Mouse (Mus musculus): ENCODE measurements around the gene Cyp2d22. TPM values are rescaled to one million over a fixed set of nuclear protein-coding genes. Genes with fewer than 3 reads are reported as not detected.
"Not testable (repeated sequence)": the region's sequence is repeated elsewhere in the genome, so short reads cannot be mapped to it uniquely, and the experiment has no call there.

Gene Cyp2d22
- polyA plus RNA-seq, 1 experiment = 1.1 TPM

DNA sequence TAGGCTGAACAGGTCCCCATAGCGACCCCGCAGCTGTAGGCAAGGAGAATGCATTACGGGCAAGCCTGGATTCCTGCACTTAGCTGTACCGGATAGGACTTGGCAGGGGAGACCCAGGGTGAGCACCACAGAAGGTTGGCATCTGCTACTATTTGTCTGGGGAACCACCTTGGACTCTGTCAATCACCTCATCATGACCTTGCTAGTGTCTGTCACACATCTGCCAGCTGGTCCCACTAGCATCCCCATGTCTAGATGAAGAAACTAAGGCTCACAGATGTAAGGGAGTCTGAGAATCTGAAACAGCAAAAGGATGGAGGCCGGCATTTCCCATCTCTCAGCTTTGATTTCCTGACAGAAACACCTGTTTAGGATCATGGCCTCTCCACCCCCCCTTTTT is 5.6 kb downstream of the Cyp2d22 start:
- Histone ChIP-seq H3K9me3 (replicated peaks; ENCODE audit: control insufficient read depth, insufficient read depth, low read length, poor library complexity, severe bottlenecking) (no peaks in the 10 kb centered on the region), H3K27me3 (ENCODE audit: control insufficient read depth, insufficient read depth, low read length, poor library complexity, severe bottlenecking) (no peaks in the 10 kb centered on the region)

DNA sequence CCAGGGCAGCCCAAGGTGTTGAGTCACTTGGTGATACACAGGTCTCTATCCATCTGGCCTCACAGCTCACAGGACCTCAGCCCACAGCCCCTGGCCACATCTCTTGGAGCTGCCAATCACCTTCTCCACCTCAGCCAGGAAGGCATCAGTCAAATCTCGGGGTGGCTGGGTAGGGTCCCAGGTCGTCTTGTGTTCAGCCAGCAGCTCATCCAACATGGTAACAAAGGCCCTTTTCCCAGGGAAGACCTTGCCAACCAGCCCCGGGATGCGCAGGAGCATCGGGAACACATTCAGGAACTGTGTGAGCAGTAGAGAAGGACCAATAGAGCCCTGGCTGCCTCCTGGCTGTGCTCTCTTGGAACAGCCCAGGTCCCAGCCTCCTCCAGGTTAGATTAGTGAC is 7.1 kb downstream of the Cyp2d22 start:
- TF ChIP-seq CTCF (IDR thresholded peaks at IDR 0.05; ENCODE audit: low read depth, low read length) (no peak), POLR2A (IDR thresholded peaks at IDR 0.05; ENCODE audit: insufficient read depth, low read length) (no peak), EP300 (IDR thresholded peaks at IDR 0.05; ENCODE audit: insufficient read depth, low read depth, low read length) (no peak)
- Histone ChIP-seq H3K9ac (ENCODE audit: low read depth, poor library complexity, severe bottlenecking) (no peak overlapping the region), H3K9me3 (replicated peaks; ENCODE audit: control insufficient read depth, insufficient read depth, low read length, poor library complexity, severe bottlenecking) (no peaks in the 10 kb centered on the region), H3K4me1 (ENCODE audit: control insufficient read depth, insufficient read depth, low read length) (no peaks in the 10 kb centered on the region), H3K4me3 (ENCODE audit: low read depth, low read length) (no peak overlapping the region), H3K36me3 (ENCODE audit: control insufficient read depth, insufficient read depth, low read length, poor library complexity, severe bottlenecking) (no peaks in the 10 kb centered on the region), H3K27me3 (ENCODE audit: control insufficient read depth, insufficient read depth, low read length, poor library complexity, severe bottlenecking) (no peaks in the 10 kb centered on the region), H3K27ac (ENCODE audit: insufficient read depth, low read length) (no peak overlapping the region)

More for the DNA sequence above, 5.6 kb downstream of the Cyp2d22 start:
- Histone ChIP-seq H3K9ac (ENCODE audit: low read depth, poor library complexity, severe bottlenecking) (no peak overlapping the region), H3K36me3 (ENCODE audit: control insufficient read depth, insufficient read depth, low read length, poor library complexity, severe bottlenecking) (no peaks in the 10 kb centered on the region), H3K4me1 (ENCODE audit: control insufficient read depth, insufficient read depth, low read length) (no peaks in the 10 kb centered on the region), H3K4me3 (ENCODE audit: low read depth, low read length) (no peak overlapping the region), H3K27ac (ENCODE audit: insufficient read depth, low read length) (no peak overlapping the region)
- TF ChIP-seq POLR2A (IDR thresholded peaks at IDR 0.05; ENCODE audit: insufficient read depth, low read length) (no peak), EP300 (IDR thresholded peaks at IDR 0.05; ENCODE audit: insufficient read depth, low read depth, low read length) (no peak), CTCF (IDR thresholded peaks at IDR 0.05; ENCODE audit: low read depth, low read length) (no peak)

DNA sequence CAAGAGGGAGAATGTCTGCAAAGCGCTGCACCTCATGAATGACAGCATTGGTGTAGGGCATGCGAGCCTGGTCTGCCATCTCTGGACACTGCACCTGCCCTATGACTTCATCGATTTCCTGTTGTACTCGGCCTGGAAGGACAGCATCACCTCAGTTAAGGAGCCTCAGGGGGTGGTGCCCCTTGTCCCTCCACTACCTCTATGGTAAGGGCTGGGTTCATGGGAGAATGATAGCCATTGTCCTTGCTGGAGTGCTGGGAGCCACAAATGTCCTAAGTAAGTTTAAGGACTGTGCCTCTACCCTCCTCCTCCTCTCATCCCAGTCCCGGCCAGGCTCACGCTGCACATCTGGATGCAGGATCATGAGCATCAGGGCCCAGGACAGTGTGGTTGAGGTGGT is 7.6 kb downstream of the Cyp2d22 start:
- Histone ChIP-seq H3K4me3 (ENCODE audit: low read depth, low read length) (no peak overlapping the region), H3K9ac (ENCODE audit: low read depth, poor library complexity, severe bottlenecking) (no peak overlapping the region), H3K27me3 (ENCODE audit: control insufficient read depth, insufficient read depth, low read length, poor library complexity, severe bottlenecking) (no peaks in the 10 kb centered on the region), H3K36me3 (ENCODE audit: control insufficient read depth, insufficient read depth, low read length, poor library complexity, severe bottlenecking) (no peaks in the 10 kb centered on the region), H3K27ac (ENCODE audit: insufficient read depth, low read length) (no peak overlapping the region), H3K9me3 (replicated peaks; ENCODE audit: control insufficient read depth, insufficient read depth, low read length, poor library complexity, severe bottlenecking) (no peaks in the 10 kb centered on the region), H3K4me1 (ENCODE audit: control insufficient read depth, insufficient read depth, low read length) (no peaks in the 10 kb centered on the region)
- TF ChIP-seq CTCF (IDR thresholded peaks at IDR 0.05; ENCODE audit: low read depth, low read length) (no peak), POLR2A (IDR thresholded peaks at IDR 0.05; ENCODE audit: insufficient read depth, low read length) (no peak), EP300 (IDR thresholded peaks at IDR 0.05; ENCODE audit: insufficient read depth, low read depth, low read length) (no peak)

DNA sequence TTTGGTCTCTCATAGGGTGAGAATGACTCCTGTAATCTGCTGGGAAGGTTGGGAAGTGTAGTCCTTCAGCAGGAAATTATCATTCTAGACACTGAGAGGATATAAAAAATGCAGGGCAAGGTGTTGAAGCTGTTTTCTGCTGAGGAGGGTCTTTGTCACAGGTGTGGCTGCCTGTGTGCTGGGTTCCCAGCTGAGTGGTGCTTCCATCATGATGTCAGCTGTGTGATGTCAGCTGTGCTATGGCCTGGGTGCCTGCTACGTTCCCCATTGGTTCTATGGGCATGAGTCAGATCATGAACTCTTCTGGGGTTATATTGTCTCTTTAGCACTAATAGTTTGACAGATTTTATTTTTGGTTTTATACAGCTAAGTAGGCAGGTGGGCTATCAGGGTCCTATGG is 11.2 kb downstream of the Cyp2d22 start:
- Histone ChIP-seq H3K36me3 (ENCODE audit: control insufficient read depth, insufficient read depth, low read length, poor library complexity, severe bottlenecking) (no peaks in the 10 kb centered on the region), H3K9ac (ENCODE audit: low read depth, poor library complexity, severe bottlenecking) (no peak overlapping the region), H3K9me3 (replicated peaks; ENCODE audit: control insufficient read depth, insufficient read depth, low read length, poor library complexity, severe bottlenecking) (no peaks in the 10 kb centered on the region), H3K27ac (ENCODE audit: insufficient read depth, low read length) (no peak overlapping the region), H3K4me1 (ENCODE audit: control insufficient read depth, insufficient read depth, low read length) (no peaks in the 10 kb centered on the region), H3K27me3 (ENCODE audit: control insufficient read depth, insufficient read depth, low read length, poor library complexity, severe bottlenecking) (no peaks in the 10 kb centered on the region), H3K4me3 (ENCODE audit: low read depth, low read length) (no peak overlapping the region)
- TF ChIP-seq CTCF (IDR thresholded peaks at IDR 0.05; ENCODE audit: low read depth, low read length) (no peak), EP300 (IDR thresholded peaks at IDR 0.05; ENCODE audit: insufficient read depth, low read depth, low read length) (no peak), POLR2A (IDR thresholded peaks at IDR 0.05; ENCODE audit: insufficient read depth, low read length) (no peak)

DNA sequence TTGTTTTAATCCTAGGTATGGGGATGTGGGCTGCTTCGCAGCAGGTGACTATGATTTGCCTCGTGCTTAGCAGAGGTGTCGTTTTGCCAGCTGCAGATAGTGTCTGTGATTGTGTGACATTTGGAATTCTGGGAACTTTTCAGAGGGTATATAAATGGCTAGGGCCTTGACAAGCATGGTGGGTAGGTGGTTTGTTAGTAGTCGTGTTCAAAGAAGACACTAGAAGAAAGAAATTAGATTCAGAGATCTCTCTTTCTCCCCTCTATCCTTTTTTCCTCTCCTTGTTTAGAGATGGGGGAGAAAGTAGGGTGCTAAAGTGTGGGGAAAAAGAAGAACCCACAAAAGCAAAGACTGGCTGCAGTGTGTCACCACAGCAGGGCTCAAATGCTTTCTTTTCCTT is 11.9 kb downstream of the Cyp2d22 start:
- H3K4me1 ChIP-seq (ENCODE audit: control insufficient read depth, insufficient read depth, low read length) = no peaks in the 10 kb centered on the region
- TF ChIP-seq EP300 (IDR thresholded peaks at IDR 0.05; ENCODE audit: insufficient read depth, low read depth, low read length) = no peak
- TF ChIP-seq CTCF (IDR thresholded peaks at IDR 0.05; ENCODE audit: low read depth, low read length) = no peak
- TF ChIP-seq POLR2A (IDR thresholded peaks at IDR 0.05; ENCODE audit: insufficient read depth, low read length) = no peak
- no peak overlapping the region for H3K27ac ChIP-seq (ENCODE audit: insufficient read depth, low read length)
- no peaks in the 10 kb centered on the region for H3K27me3 ChIP-seq (ENCODE audit: control insufficient read depth, insufficient read depth, low read length, poor library complexity, severe bottlenecking)
- H3K9me3 ChIP-seq (replicated peaks; ENCODE audit: control insufficient read depth, insufficient read depth, low read length, poor library complexity, severe bottlenecking) = no peaks in the 10 kb centered on the region
- H3K9ac ChIP-seq (ENCODE audit: low read depth, poor library complexity, severe bottlenecking) = no peak overlapping the region
- no peaks in the 10 kb centered on the region for H3K36me3 ChIP-seq (ENCODE audit: control insufficient read depth, insufficient read depth, low read length, poor library complexity, severe bottlenecking)
- H3K4me3 ChIP-seq (ENCODE audit: low read depth, low read length) = no peak overlapping the region

DNA sequence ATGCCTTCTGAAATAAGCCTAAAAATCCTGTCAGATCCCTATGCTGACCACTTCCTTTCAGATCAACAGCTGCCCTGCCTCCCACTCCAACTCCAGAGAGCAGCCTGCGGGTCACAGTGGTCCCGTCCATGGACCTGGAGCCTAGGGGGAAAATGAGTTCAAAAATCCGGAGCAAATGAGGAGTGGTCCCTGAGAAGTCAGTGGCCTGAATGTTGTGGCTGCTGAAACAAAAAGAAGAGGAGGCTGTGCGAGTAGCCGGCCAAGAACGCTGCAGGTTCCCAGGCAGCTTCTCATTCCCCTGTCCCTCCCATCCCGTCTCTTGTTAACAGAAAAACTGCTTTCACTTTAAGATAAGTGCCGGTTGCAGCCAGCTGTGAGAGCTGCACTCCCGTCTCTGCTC is 15.5 kb downstream of the Cyp2d22 start:
- not testable (repeated sequence) for H3K27ac ChIP-seq (ENCODE audit: insufficient read depth, low read length); H3K9me3 ChIP-seq (replicated peaks; ENCODE audit: control insufficient read depth, insufficient read depth, low read length, poor library complexity, severe bottlenecking); H3K36me3 ChIP-seq (ENCODE audit: control insufficient read depth, insufficient read depth, low read length, poor library complexity, severe bottlenecking); H3K9ac ChIP-seq (ENCODE audit: low read depth, poor library complexity, severe bottlenecking); H3K27me3 ChIP-seq (ENCODE audit: control insufficient read depth, insufficient read depth, low read length, poor library complexity, severe bottlenecking); H3K4me3 ChIP-seq (ENCODE audit: low read depth, low read length); H3K4me1 ChIP-seq (ENCODE audit: control insufficient read depth, insufficient read depth, low read length)

DNA sequence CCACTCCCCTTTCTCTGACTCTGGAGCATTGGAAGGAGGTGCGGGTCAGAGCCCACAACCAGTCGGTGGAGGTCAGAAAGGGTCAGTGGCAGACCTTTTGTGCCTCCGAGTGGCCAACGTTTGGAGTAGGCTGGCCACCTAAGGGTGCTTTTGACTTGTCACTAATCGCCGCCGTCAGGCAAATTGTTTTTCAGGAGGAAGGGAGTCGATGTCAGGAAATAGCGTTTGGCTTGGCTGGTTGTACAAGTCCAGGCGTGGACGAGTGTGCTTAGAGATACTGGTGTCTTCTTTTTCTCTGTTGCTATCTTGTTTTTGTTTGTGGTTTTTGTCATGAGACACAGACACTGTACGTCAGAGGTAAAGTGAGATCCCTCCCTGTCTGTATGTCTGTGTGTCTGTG is 16.3 kb downstream of the Cyp2d22 start:
- not testable (repeated sequence) for H3K36me3 ChIP-seq (ENCODE audit: control insufficient read depth, insufficient read depth, low read length, poor library complexity, severe bottlenecking); H3K4me1 ChIP-seq (ENCODE audit: control insufficient read depth, insufficient read depth, low read length); H3K9ac ChIP-seq (ENCODE audit: low read depth, poor library complexity, severe bottlenecking); H3K9me3 ChIP-seq (replicated peaks; ENCODE audit: control insufficient read depth, insufficient read depth, low read length, poor library complexity, severe bottlenecking); H3K4me3 ChIP-seq (ENCODE audit: low read depth, low read length); H3K27ac ChIP-seq (ENCODE audit: insufficient read depth, low read length); H3K27me3 ChIP-seq (ENCODE audit: control insufficient read depth, insufficient read depth, low read length, poor library complexity, severe bottlenecking)
